Mouse (Mus musculus): Measurements from ENCODE around the gene 4930486L24Rik.

- TF ChIP-seq POLR2A (IDR thresholded peaks at IDR 0.05; ENCODE audit: low read depth, low read length) = no peak
- no peak for TF ChIP-seq CTCF (IDR thresholded peaks at IDR 0.05; ENCODE audit: borderline replicate concordance, insufficient read depth, low read length)
Measured at GRCm38 (mm10) chr13:60839353-60839902, 24.8 kb downstream of the 4930486L24Rik start.

All from embryonic fibroblast, embryonic 13.5 days (primary cell).